Mouse (Mus musculus) testis, adult 2 months (tissue): ENCODE data around the gene Pex26. TPM values are rescaled to one million over a fixed set of nuclear protein-coding genes. Genes with fewer than 3 reads are reported as not detected.

Source experiments
- H3K27ac ChIP-seq: fragments of 200-500 bp; 2 replicates; pipeline ENCODE4 v1.5.1; 2012; ENCODE audit warnings: low read depth, low read length; ENCODE audit not compliant: control insufficient read depth, insufficient read depth
- H3K27me3 ChIP-seq: fragments of 200-500 bp; 2 replicates; pipeline ENCODE4 v1.6.1; 2012; ENCODE audit warnings: mild to moderate bottlenecking, low read length, moderate library complexity; ENCODE audit not compliant: control insufficient read depth, insufficient read depth
- H3K36me3 ChIP-seq: fragments of 200-500 bp; 2 replicates; pipeline ENCODE4 v1.6.1; 2012; ENCODE audit warnings: mild to moderate bottlenecking, low read length; ENCODE audit not compliant: control insufficient read depth, insufficient read depth
- H3K4me1 ChIP-seq: fragments of 200-500 bp; 2 replicates; pipeline ENCODE4 v1.6.1; 2012; ENCODE audit warnings: low read length; ENCODE audit not compliant: control insufficient read depth, insufficient read depth
- H3K4me3 ChIP-seq: fragments of 200-500 bp; 2 replicates; pipeline ENCODE4 v1.5.1; 2012; ENCODE audit warnings: low read depth, mild to moderate bottlenecking, low read length, moderate library complexity, mixed read lengths; ENCODE audit not compliant: control insufficient read depth
- CTCF ChIP-seq: fragments of 200-500 bp; IDR thresholded peaks from 2 replicates; pipeline ENCODE4 v1.5.1; 2012; ENCODE audit warnings: low read depth, mild to moderate bottlenecking, inconsistent platforms, low read length, moderate library complexity; ENCODE audit not compliant: control insufficient read depth, insufficient read depth, insufficient replicate concordance
- POLR2A ChIP-seq: fragments of 200-500 bp; IDR thresholded peaks from 2 replicates; pipeline ENCODE4 v1.6.1; 2012; ENCODE audit warnings: low read depth, mild to moderate bottlenecking, inconsistent platforms, low read length, moderate library complexity; ENCODE audit not compliant: control insufficient read depth
- polyA plus RNA-seq: library from polyadenylated mRNA; depleted of rRNA; stranded (reverse); fragments of >200 nt; gene quantifications from 2 replicates; pipeline ENCODE4 v1.2.3, GENCODE M21; 2012

The Pex26 gene
- polyA plus RNA-seq, 1 experiment: 8.7 TPM

DNA sequence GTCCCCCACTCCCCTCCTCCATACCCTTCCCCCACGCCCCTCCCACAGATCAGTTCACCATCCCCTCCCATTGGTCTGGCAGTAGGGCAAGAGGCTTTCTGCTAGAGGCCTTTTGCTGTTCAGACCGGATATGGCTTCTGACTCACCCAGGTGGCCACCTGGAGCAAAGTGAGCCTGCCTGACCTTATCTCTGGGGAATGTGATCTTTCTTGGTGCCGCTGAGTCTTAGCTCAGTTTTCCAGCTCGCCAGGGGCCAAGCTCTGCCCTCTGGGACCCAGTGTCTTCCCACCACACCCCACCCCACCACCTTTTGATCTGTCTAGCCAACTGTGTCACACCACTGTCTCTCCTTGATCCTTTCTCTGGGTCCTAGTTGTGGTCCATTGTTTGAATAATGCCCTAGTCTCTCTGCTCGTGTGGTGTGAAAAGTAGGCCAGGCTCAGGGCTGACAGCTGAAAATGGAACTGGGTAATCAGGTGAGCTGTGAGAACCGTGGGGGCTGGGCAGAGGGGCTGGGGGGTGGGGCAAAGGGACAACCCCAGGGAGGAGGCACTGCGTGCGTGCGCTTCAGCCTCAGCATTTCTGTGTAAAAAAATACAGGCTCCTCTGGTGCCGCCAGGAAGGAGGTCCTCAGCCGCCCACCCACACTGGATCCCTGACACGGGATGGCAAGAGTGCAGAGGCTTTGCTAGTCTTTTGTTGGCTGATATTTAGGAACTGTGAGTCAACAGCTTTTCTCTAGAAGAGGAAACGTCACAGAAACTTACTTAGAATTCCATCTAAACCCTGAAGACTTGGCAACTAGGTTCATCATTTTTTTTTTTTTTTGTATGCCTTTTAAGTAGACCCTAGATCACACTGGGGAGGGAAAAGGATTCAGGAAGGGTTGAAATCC, 10.8 kb downstream of the Pex26 start:
- Histone ChIP-seq H3K27me3 (no peaks in the 10 kb centered on the region), H3K36me3 (no peaks in the 10 kb centered on the region), H3K4me3 (no peak overlapping the region), H3K27ac (no peak overlapping the region), H3K4me1 (no peaks in the 10 kb centered on the region)
- no peak for TF ChIP-seq POLR2A
- TF ChIP-seq CTCF: no peak

DNA sequence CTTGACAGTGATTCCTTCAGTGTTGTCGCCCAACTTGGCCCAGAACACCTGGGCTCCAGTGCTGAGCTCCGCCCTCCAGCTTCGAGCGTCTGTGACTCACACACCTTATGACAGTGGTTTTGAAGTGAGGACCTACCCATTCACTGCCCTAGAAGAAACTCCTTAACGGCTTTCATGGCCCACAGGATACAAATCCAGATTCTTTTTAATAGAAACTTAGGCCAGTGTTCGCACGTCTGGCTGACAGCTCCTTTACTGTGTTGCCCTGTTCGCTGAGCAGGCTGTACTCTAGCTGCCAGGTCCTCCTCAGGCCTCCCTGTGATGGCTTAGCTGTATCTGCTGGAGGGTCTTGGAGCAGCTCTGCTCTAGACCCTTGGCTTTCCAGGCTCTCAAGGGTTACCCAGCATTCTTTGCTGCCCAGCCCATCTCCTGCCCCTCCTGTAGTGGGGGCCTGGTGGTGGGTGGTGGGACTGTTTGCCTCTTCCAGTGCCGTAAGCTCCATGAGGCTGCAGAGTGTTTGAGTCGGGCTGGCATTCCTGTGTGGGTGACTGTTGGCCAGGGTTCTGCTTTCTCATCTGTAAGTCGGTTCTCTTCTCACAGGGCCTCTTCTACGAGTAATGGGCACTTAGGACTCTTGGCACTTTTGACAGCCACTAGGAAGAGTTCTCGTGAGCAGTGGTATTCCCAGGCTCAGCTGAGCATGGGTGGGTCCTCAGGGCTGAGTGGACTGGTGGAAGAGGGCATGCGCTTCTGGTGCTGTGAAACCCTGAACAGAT, 11.7 kb downstream of the Pex26 start:
- Histone ChIP-seq H3K4me1 (no peaks in the 10 kb centered on the region), H3K27me3 (no peaks in the 10 kb centered on the region), H3K4me3 (no peak overlapping the region), H3K27ac (no peak overlapping the region), H3K36me3 (no peaks in the 10 kb centered on the region)
- no peak for TF ChIP-seq POLR2A
- no peak for TF ChIP-seq CTCF

DNA sequence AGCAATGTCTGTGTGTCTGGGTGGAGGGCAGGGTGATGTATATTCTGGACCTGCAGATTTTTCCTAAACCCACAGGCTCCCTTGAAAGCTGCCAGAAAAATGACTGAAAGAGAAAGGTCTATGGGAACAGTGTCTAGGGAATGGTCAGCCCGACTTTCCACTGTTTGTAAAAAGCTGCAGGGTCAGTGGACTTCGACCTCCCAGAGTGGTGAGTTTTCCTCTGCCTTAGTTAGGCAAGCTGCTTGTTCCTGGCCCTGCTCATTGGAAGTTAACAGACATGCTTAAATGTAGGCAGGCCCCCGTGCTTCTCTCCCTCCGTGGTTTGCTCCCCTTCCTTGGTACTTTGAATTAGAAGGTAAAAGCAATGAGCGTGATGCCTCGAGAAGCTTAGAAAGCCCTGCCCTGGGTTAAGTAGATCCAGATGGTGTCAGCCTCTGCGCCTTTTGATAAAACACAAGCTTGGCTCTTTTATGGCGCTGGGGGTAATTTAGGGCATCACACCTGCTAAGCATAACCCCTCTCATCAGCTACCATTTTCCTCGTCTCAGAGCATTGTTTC, 14.4 kb downstream of the Pex26 start:
- H3K36me3 ChIP-seq: no peaks in the 10 kb centered on the region
- TF ChIP-seq POLR2A: no peak
- no peak for TF ChIP-seq CTCF

DNA sequence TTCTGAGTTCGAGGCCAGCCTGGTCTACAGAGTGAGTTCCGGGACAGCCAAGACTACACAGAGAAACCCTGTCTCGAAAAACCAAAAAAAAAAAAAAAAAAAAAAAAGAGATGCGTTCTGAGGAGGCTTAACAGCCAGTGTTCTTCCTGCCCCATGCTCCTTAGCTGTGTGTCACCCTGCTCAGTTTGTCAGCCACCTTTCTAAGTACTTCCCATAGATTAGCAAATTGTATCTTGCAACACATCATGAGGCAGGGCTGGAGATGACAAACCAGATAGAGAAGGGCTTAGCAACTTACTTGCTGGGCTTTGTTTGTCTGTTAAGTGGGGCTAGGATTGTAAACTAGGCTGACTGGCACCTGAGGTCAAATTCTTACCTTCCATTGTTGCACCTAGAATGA, 17.0 kb downstream of the Pex26 start:
- Histone ChIP-seq H3K27ac (no peak overlapping the region), H3K36me3 (no peaks in the 10 kb centered on the region), H3K27me3 (no peaks in the 10 kb centered on the region), H3K4me3 (no peak overlapping the region), H3K4me1 (no peaks in the 10 kb centered on the region)
- TF ChIP-seq CTCF: no peak
- TF ChIP-seq POLR2A: no peak

More for the DNA sequence above, 14.4 kb downstream of the Pex26 start:
- H3K27me3 ChIP-seq: no peaks in the 10 kb centered on the region
- no peak overlapping the region for H3K27ac ChIP-seq
- H3K4me3 ChIP-seq: no peak overlapping the region
- H3K4me1 ChIP-seq: no peaks in the 10 kb centered on the region

DNA sequence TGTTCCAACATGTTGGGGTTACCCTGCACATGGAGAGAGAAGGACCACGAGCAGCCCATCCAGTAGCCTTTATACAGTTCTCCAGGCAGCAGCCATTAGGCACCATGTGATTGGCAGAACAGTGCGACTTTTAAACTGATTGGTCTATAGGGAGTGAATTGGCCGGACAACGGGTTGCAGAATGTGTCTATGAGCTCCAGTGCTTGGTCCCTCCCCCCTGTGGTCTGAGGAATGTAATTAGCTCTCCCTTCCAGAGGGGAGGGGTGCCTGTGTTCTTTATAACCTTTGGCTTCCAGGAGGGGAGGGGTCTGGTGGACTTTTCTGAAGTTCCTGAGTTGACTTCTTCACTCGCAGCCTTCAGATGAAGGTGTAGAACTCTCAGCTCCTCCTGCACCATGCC, 18.6 kb downstream of the Pex26 start:
- no peak for TF ChIP-seq POLR2A
- no peak for TF ChIP-seq CTCF
- Histone ChIP-seq H3K4me1 (no peaks in the 10 kb centered on the region), H3K36me3 (no peaks in the 10 kb centered on the region), H3K27ac (no peak overlapping the region), H3K27me3 (no peaks in the 10 kb centered on the region), H3K4me3 (no peak overlapping the region)

DNA sequence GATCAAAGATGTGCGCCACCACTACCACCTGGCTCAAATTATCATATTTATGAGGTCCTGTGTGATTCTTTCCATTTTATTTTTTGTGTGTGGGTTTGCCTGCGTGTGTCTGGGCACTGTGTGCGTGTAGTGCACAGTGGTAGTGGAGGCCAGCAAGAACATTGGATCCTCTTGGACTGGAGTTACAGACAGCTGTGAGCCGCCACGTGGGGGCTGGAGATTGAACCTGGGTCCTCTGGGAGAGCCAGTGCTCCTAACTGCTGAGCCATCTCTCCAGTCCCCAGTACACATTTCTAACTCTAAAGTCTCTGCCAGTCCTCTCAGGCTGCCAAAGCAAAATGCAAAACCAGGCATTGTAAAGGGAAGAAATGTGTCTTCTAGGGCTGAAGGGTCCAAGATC, 23.0 kb downstream of the Pex26 start:
- Histone ChIP-seq H3K36me3 (no peaks in the 10 kb centered on the region), H3K27me3 (no peaks in the 10 kb centered on the region)

DNA sequence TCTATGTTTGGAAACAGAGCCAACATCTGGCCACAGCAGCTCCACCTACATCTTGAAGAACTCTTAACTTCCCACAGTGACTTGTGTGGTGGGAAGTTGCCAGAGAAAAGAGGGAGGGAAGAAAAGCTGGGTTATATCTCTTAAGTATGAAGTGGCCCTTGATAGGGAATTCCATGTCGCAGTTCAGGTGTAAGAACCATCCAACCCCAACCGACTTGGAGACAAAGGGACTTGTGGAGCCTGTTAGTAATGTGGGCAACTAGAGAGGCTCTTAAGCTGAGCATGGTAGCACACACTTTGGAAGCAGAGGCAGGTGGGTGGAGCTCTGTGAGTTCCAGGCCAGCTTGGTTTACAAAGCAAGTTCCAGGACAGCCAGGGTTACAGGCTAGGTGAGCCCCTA, 26.1 kb downstream of the Pex26 start:
- Histone ChIP-seq H3K27me3 (no peaks in the 10 kb centered on the region), H3K36me3 (no peaks in the 10 kb centered on the region), H3K4me1 (peaks cover 2% of the 10 kb centered on the region), H3K4me3 (peak overlapping the region; percentile 67), H3K27ac (no peak overlapping the region)
- TF ChIP-seq CTCF: no peak
- TF ChIP-seq POLR2A: no peak

More for the DNA sequence above, 23.0 kb downstream of the Pex26 start:
- Histone ChIP-seq H3K4me3 (no peak overlapping the region), H3K4me1 (peaks cover 2% of the 10 kb centered on the region), H3K27ac (no peak overlapping the region)
- TF ChIP-seq POLR2A: no peak
- no peak for TF ChIP-seq CTCF
